Mouse (Mus musculus) forelimb bud, embryonic 11.5 days (tissue): ENCODE measurements around the gene Cap2.

Experiments
- DNase-seq: peaks from one replicate; pipeline ENCODE4 v3.0.0-alpha.2; 2012; ENCODE audit warnings: low read depth, low spot score

Cap2 gene

GRCm38 (mm10) chr13:46525295-46526255 is 23.9 kb downstream of the Cap2 start:
- no peak for DNase-seq

GRCm38 (mm10) chr13:46526645-46527044 is 25.0 kb downstream of the Cap2 start:
- DNase-seq: no peak

DNA sequence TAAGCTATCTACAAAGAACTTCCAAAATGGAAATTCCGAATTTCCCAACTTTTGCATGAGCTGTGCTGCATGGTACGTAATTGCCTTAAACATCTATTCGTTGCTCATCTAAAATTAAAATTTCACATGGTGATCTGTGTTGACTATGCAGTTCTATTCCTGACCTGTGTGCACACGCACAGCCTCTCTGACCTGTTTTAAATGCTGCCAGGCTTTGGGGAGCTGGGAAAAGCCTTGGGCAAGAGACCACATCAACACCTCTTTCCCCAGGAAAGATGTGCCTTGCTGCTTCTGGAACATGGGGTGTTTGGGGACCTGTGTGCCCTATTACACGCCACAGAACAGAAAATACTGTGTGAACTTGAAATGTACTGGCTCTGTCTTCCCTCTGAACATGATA is 25.7 kb downstream of the Cap2 start:
- no peak for DNase-seq

GRCm38 (mm10) chr13:46529037-46529436 is 27.4 kb downstream of the Cap2 start:
- DNase-seq: no peak

- no peak for DNase-seq
Measured at GRCm38 (mm10) chr13:46530546-46530945, 28.9 kb downstream of the Cap2 start.

DNA sequence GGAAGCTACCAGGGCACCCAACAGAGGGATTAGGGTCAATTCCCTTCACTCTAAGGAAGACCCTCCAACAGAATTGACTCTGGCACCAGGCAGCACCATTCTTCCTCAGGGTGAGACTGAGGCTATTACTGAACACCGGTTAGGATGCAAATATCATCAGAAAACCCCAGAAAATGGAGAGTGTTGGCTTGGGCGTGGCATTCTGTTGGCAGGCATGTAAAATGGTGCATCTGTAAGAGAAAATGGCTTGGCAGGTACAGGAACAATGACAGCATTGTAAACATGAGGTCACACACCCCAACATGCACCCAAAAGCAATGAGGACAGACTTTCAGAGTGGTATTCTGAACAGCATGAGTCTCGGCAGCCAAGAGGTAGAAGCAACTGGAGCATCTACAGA is 30.0 kb downstream of the Cap2 start:
- no peak for DNase-seq

DNA sequence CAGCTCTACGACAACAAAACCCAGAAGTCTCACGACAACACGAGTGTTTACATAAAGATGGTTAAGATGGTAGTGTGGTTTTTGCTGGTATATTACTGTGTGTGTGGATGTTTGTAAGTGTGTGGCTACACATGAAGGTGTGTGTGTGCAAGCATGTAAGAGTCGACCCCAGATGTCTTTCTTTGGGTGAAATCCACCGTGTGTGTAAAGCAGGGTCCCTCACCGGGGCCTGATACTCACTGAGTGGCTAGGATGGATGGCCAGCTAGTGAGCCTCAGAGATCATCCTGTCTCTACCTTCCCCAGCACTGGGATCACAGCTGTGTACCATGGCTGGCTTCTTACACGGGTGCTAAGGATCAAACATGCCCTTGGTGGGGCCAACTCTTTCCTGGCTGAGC is 30.6 kb downstream of the Cap2 start:
- DNase-seq: no peak

DNA sequence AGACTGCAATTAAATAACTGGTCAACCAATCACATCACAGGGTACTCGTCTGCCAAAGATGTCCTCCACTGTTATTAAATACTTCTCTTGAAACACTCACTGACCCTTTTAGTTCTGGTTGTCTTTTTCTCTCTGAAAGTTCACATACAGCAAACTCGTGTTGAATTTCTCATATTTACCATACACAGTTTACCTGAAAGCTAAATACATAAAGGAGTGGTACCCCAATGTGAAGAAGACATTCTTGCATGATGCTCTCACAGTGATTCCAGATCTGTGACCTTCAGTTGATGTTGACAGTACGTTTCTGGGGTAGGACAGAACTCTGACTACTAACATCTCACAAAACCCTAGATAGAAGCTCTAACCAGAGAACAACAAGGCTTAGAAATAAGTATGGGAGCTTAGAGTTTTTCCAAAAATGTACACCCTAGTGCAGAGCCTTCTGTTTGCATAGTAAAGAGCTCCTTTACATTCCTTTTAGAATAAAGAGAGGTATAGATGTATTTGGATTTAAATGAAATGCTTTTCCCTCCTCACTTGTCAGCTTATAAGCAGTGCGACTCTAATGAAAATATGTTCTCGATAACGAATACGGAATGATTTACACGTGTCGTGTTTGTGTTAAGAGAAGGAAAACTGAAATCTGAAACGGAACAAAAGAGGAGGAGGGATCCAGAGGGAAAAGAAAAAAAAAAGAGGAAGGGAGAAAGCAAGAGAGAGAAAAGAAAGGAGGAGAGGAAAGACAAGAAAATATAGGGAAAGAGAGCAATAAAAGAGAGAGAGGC is 31.9 kb downstream of the Cap2 start:
- DNase-seq: no peak

GRCm38 (mm10) chr13:46534171-46534968 is 32.7 kb downstream of the Cap2 start:
- DNase-seq: peak; percentile 55

- no peak for DNase-seq
Measured at GRCm38 (mm10) chr13:46534969-46535785, 33.5 kb downstream of the Cap2 start.

- DNase-seq: no peak
Measured at GRCm38 (mm10) chr13:46539284-46539683, 37.6 kb downstream of the Cap2 start.

GRCm38 (mm10) chr13:46540943-46541342 is 39.3 kb downstream of the Cap2 start:
- DNase-seq: no peak

DNA sequence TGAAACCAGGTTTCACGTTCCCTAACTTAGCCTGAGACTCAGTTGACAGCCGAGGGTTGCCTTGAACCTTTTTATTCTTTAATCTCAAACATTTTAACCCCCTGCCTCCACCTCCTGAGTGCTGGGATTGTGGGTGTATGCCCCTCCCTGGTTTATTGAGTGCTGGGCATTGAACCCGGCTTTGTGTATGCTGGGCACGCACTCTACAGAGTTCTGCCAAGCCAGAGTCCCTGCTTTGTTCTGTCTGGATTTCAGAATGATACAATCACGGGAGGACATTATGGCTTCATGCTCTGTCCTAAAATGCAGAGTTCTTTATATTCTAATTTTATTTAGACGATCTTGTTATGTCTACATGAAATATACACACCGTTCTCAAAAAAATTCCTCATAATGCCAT is 41.1 kb downstream of the Cap2 start:
- DNase-seq: no peak

DNA sequence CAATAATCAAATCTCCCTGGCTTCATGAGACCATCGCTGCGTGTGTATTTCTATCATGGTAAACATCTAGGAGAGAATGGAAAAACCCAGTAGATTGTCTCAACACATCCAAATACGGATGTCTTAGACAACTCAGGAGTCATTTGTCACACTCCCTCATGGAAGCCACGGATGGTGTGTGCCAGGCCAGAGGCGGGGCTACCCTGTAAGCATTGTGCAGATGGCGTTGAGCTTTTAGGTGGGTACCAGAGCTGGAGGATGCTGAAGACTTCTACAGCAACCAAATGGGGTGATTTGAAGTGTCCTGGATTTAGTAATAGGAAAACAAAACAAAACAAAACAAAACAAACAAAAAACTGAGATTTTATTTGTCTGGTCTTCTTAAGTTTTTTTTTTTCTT is 43.0 kb downstream of the Cap2 start:
- no peak for DNase-seq

DNA sequence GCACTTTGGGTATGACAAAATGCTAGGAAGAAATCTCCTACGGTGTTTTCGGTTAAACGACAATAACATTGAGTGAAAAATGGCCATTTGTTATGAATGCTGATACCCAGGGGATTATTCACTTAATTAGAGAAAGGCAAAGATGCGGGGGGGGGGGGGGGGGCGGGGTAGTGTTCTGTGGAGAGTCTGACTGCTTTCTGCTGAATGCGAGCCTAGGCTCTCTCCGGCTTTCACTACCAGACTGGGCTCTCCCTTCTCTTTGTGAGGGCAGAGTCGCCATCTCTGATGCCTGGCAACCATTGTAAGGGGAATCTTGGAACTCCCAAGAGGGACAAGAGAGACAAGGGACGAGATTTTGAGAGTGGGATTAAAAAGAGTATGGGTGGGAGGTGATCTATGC is 43.4 kb downstream of the Cap2 start:
- DNase-seq: no peak

DNA sequence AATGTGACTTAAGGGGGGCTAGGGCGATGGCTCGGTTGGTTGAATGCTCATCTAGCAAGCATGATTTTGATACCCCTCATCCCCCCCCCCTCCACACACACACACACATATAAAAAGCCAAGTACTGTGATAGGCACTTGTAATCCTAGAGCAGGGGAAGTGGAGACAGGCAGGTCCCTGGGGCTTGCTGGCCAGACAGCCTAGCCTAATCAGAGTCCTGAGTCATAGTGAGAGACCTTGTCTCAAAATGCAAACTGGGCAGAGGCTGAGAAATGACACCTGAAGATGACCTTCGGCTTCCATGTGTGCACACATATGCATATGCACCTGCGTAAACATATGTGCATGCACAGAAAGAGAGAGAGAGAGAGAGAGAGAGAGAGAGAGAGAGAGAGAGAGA is 45.2 kb downstream of the Cap2 start:
- DNase-seq: no peak

DNA sequence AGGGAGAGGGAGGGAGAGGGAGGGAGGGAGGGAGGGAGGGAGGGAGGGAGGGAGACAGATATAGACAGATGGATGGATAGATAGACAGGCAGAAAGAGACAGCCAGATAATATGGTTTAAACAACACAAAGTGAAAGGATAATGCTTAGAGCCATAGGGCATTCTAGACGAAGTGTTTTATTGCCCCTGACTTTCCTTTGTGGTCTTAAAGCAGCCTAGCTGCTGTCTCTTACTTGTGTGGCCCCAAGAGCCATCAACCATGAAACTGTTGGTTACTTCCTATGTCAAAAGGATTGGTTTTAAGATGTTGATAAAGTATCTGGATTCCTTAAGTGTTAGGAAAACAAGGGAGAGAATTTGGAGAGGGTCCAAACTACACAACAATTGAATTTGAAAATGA is 45.6 kb downstream of the Cap2 start:
- DNase-seq: no peak

DNA sequence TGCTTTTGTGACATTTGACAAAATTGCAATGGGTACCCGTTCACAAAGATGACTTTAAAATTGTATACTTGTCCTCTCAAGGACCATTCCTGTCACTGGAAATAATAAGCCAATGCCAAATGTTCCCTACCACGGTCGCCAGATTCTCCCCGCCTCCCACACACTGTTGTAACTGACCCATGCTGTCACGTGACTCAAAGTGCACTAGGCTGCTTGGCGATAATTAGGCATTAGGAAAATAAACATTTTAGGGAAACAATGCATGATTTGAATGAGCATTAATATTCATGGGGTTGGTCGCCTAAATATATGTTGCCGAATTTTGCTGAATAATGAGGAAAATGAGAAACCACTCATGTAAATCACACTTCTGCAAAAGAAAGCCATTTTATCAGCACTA is 46.5 kb downstream of the Cap2 start:
- no peak for DNase-seq

DNA sequence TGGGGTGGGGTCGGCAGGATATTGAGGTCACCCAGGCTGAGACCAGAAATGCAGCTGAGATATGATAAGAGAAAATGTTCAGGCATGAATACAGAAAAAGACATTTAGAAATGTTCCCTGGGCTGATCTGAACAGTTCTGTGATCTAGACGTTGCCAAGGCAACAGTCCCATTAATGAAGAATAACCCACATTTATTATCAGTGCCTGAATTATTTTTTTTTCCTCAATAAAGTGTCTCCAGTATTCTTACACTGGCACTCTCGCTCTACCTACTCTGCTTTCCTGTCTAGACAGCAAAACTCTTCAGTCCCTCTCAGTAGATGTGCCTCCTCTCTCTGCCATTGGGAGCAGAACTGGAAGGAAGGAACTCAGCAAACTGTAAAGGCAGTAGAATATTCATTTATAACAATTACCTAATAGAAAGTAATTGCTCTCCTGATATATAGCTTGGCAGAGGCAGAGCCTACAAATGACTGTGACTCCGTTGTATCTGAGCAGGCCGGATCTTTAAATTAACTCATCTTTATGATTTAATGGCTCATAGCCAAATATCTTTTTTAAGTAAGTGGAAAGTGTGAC is 47.0 kb downstream of the Cap2 start:
- DNase-seq: no peak

- DNase-seq: no peak
Measured at GRCm38 (mm10) chr13:46550627-46551026, 49.0 kb downstream of the Cap2 start.

DNA sequence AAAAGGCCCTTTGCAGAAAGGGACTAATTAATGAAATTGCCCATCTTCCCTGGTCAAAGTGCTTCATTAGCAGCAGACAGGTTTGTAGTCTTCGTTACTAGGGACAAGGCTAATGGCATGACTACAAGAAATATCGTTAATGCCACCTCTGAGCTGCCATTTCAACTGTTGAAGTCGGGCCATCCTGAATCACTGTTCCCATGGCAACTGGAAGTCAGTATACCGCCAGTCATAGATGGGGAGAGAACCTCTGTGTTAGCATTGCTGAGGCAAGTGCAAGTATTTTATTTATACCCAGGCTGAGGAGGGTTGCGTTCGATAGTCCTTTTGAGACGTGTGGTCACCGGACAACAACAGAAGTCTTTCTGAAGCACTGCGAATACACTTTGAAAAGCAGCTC is 53.1 kb downstream of the Cap2 start:
- no peak for DNase-seq
